Mouse (Mus musculus) embryonic facial prominence, embryonic 13.5 days (tissue): Measurements from ENCODE around the gene Aqp9. TPM values are rescaled to one million over a fixed set of nuclear protein-coding genes. Genes with fewer than 3 reads are reported as not detected.

ENCODE experiments used
- ATAC-seq: fragments of 200-750 bp; cut with Nextera tagmentation; 2 replicates; pipeline ENCODE4 v1.8.0; 2017; ENCODE audit warnings: low read depth; ENCODE audit not compliant: insufficient number of reproducible peaks, insufficient read depth, low FRiP score, low TSS enrichment
- H3K27ac ChIP-seq: fragments of 300-500 bp; sonication (generic); 2 replicates; pipeline ENCODE4 v1.5.1; 2015; ENCODE audit warnings: moderate library complexity, mild to moderate bottlenecking, inconsistent platforms
- H3K27me3 ChIP-seq: fragments of 300-500 bp; sonication (generic); 2 replicates; pipeline ENCODE4 v1.6.1; 2015; ENCODE audit warnings: mild to moderate bottlenecking, inconsistent platforms
- H3K36me3 ChIP-seq: fragments of 300-500 bp; sonication (generic); 2 replicates; pipeline ENCODE4 v1.6.1; 2015; ENCODE audit warnings: mild to moderate bottlenecking, inconsistent platforms
- H3K4me1 ChIP-seq: fragments of 300-500 bp; sonication (generic); 2 replicates; pipeline ENCODE4 v1.6.1; 2015; ENCODE audit warnings: inconsistent platforms
- H3K4me2 ChIP-seq: fragments of 300-500 bp; sonication (generic); 2 replicates; pipeline ENCODE4 v1.6.1; 2015; ENCODE audit warnings: moderate library complexity, mild to moderate bottlenecking, inconsistent platforms
- H3K4me3 ChIP-seq: fragments of 300-500 bp; sonication (generic); 2 replicates; pipeline ENCODE4 v1.5.1; 2015; ENCODE audit warnings: mild to moderate bottlenecking, inconsistent platforms
- H3K9ac ChIP-seq: fragments of 300-500 bp; sonication (generic); 2 replicates; pipeline ENCODE4 v1.6.1; 2015; ENCODE audit warnings: mild to moderate bottlenecking, inconsistent platforms
- H3K9me3 ChIP-seq: fragments of 300-500 bp; sonication (generic); 2 replicates; pipeline ENCODE4 v1.6.1; 2016; ENCODE audit warnings: inconsistent platforms
- WGBS: fragments of 180-500 bp; shearing (Covaris S2); methylation state at CpG from one replicate; pipeline ENCODE4 v1.1.7; 2015; ENCODE audit warnings: mixed read lengths; 5-methylcytosine and 5-hydroxymethylcytosine counted together
- polyA plus RNA-seq: library from polyadenylated mRNA; unstranded; fragments of >200 nt; fragmentation: Nextera tagmentation; extraction: Ambion mirVana; gene quantifications from 2 replicates; pipeline ENCODE4 v1.2.1, GENCODE M21; 2015

The Aqp9 gene
- polyA plus RNA-seq, 1 experiment from 2014 or later, result 0.66 TPM

DNA sequence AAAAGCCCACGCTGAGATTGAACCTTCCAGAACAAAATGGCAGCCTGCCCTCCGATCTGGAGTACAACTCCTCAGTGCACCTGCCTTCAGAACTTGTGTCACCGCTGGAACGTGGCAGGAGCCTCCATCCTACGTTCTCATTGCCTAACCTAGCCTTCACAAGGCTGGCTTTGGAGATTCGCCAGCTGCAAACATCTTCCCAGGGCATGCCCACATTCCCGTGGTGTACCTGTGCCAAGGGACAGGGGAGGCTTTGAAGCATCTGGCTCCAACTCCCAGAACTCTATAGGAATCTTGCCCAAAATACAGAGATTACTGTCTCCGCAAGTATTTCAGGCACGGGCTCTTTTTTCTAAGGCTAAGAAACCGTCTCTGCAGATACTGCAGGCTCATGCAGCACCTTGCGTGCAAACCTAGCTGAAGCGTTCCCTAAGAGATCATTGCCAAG lies 92.3 kb downstream of the Aqp9 start:
- H3K4me3 ChIP-seq, result no peak overlapping the region
- H3K9ac ChIP-seq, result no peak overlapping the region
- WGBS, result 83% methylated on average over 12 of the region's 12 CpGs
- no peaks in the 10 kb centered on the region for H3K36me3 ChIP-seq
- no peak overlapping the region for H3K4me2 ChIP-seq
- H3K27me3 ChIP-seq, result no peaks in the 10 kb centered on the region
- peaks cover 6% of the 10 kb centered on the region; the same call in 1 of the 2 replicates for H3K4me1 ChIP-seq
- no peak for ATAC-seq
- no peak overlapping the region for H3K27ac ChIP-seq
- H3K9me3 ChIP-seq, result no peaks in the 10 kb centered on the region

DNA sequence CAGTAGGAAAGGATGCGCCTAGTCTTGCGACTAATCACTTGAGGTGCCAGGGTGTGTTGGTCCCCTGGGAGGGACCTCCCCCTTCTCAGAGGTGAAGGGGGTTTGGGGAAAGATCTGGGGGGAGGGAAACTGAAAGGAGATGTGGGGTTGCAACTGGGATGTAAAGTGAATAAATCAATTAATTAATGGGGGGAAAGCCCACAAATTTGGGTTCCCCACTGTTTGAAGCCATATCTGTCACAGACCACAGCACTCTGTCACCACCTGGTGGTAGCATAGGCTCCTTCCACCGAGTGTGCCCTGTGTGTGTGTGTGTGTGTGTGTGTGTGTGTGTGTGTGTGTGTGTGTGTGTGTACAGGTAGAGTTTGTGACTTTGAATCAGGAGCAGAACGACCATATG lies 94.7 kb downstream of the Aqp9 start:
- H3K9ac ChIP-seq, result no peak overlapping the region
- no peak overlapping the region for H3K4me2 ChIP-seq
- 58% methylated on average over 4 of the region's 4 CpGs for WGBS
- H3K27me3 ChIP-seq, result no peaks in the 10 kb centered on the region
- H3K27ac ChIP-seq, result no peak overlapping the region
- H3K4me3 ChIP-seq, result no peak overlapping the region
- no peaks in the 10 kb centered on the region for H3K9me3 ChIP-seq
- no peaks in the 10 kb centered on the region for H3K36me3 ChIP-seq
- H3K4me1 ChIP-seq, result peaks cover 3% of the 10 kb centered on the region; the same call in 1 of the 2 replicates
- ATAC-seq, result no peak

DNA sequence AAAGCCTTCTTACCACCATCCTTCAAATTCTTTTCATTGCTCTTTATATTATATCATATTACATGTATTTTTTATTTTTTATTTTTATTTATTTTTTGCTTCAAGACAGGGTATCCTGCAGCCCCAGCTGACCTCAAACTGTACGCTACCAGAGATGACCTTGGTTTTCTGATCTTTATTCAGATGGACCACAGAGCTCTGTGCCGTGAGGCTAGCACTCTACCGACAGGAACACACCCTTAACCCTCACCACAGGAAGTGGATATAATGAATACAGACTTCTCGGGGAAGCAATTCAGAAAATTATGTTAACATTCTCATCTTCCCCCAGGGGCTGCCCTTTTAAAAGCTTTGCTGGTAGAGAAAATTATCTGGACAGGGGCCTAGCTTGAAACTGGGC lies 95.4 kb downstream of the Aqp9 start:
- WGBS, result 26% methylated on average over 4 of the region's 4 CpGs
- H3K4me3 ChIP-seq, result no peak overlapping the region
- no peak overlapping the region for H3K27ac ChIP-seq
- H3K27me3 ChIP-seq, result no peaks in the 10 kb centered on the region
- ATAC-seq, result no peak
- no peak overlapping the region for H3K9ac ChIP-seq
- H3K4me2 ChIP-seq, result no peak overlapping the region
- no peaks in the 10 kb centered on the region for H3K9me3 ChIP-seq
- no peaks in the 10 kb centered on the region for H3K36me3 ChIP-seq
- peaks cover 4% of the 10 kb centered on the region; the same call in 1 of the 2 replicates for H3K4me1 ChIP-seq

DNA sequence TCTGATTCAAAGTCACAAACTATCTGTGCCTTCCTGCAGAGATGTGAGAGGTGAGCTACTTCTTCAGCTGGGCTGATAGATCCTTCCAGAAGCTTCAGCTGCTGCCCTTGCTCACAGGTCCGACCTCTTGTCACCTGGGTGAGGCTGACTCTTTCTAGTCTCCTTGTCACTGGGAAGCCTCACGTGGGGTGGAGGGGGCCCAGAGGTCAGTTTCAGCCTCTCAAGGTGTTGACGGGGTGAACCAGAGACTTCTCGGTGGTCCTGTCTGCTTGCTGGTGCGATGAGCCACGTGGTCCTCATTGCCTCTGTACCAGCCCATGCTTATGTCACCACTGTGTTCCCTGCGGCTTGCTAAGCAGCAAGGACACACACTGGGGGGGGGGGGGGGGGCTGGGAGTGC lies 96.0 kb downstream of the Aqp9 start:
- H3K4me2 ChIP-seq, result no peak overlapping the region
- no peaks in the 10 kb centered on the region for H3K36me3 ChIP-seq
- no peak overlapping the region for H3K27ac ChIP-seq
- no peak for ATAC-seq
- H3K4me3 ChIP-seq, result no peak overlapping the region
- H3K9ac ChIP-seq, result no peak overlapping the region
- WGBS, result 67% methylated on average over 7 of the region's 7 CpGs
- peaks cover 4% of the 10 kb centered on the region; the same call in 1 of the 2 replicates for H3K4me1 ChIP-seq
- no peaks in the 10 kb centered on the region for H3K9me3 ChIP-seq
- H3K27me3 ChIP-seq, result no peaks in the 10 kb centered on the region

DNA sequence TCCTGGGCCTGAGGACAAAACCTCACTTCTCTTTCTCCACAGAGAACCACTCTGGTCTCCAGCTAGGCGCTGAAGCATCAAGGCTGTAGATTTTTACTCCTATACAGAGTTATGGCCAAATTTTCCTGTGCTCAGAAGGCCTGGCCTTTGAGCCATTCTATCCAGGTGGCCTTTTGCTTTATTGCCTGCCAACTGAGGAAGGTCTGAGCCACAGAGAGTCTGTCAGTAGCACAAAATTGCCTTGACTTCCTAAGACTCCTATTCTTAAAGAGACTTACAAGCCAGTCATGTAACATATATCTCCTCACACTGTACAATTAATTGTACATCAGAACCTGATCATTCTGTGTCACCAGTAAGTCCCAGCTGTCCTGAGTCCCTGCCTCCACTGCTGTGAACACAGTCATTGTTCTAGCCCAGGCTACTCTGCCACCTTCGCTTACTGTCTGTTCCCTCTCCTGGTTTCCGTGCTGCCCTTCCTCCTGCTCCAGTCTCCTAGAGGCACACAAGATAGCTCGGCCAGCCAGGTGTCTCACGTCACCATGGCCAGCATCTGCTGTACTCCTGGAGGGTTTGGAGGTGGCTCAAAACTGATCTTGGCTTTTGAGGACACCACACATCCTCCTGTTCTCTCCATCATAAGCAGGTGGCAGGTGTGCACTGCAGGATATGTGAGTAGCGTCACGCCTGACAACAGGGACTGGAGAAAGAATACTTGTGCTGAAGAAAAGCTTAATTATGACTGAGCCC lies 96.7 kb downstream of the Aqp9 start:
- Histone ChIP-seq H3K9me3 (no peaks in the 10 kb centered on the region), H3K36me3 (no peaks in the 10 kb centered on the region), H3K4me1 (peaks cover 4% of the 10 kb centered on the region; the same call in 1 of the 2 replicates), H3K9ac (no peak overlapping the region), H3K27me3 (no peaks in the 10 kb centered on the region), H3K4me3 (no peak overlapping the region), H3K27ac (no peak overlapping the region), H3K4me2 (no peak overlapping the region)
- ATAC-seq, result no peak
- WGBS, result 78% methylated on average over 7 of the region's 7 CpGs

DNA sequence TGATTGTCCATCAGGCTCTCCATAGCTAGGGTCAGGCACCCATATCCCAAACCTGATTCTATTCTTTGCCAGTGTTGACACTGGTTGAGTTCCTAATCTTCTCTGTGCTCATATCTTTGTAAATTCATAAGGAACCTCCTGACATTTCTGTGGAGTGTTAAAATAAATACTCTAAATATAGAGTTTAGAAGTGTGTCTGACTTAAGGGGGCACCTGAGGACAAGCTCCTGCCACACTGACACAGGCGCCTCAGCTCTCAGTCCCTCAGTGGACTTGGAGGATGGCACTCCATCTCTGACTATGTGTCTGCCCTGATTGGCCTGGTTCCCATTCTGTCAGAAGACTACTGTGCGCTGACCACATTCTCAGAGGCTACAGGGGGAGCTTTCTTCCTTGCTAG lies 97.9 kb downstream of the Aqp9 start:
- Histone ChIP-seq H3K4me2 (no peak overlapping the region), H3K9me3 (no peaks in the 10 kb centered on the region), H3K27me3 (no peaks in the 10 kb centered on the region), H3K27ac (no peak overlapping the region), H3K4me1 (peaks cover 7% of the 10 kb centered on the region; the same call in 1 of the 2 replicates), H3K36me3 (no peaks in the 10 kb centered on the region), H3K4me3 (no peak overlapping the region), H3K9ac (no peak overlapping the region)
- 88% methylated on average over 2 of the region's 2 CpGs for WGBS
- no peak for ATAC-seq

DNA sequence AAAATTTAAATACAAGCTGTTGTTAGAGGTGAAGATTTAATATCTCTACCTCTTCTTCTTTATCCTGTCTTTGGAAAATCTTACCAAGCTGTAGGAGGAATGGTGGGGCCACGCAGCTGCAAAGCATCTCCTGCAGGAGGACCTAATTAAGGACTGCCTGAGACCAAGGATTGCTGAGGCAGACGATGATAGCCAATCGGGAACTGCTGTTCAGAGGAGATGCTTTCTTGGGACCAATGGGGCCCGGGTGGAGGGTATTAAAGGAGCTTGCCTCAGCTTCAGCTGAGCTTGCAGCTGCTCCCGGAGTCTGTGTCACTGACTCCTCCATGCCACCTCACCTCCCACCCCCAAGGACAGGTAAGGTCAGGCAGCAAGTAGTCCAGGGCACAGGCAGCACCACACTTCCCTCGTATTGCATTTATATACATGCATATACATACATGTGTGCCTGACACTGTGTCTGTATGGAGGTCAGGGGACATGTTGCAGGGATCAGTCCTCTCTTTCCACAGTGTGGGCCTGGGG lies 99.6 kb downstream of the Aqp9 start:
- Histone ChIP-seq H3K4me1 (peaks cover 7% of the 10 kb centered on the region; the same call in 1 of the 2 replicates), H3K9me3 (no peaks in the 10 kb centered on the region), H3K9ac (no peak overlapping the region), H3K4me2 (no peak overlapping the region), H3K27ac (no peak overlapping the region), H3K36me3 (no peaks in the 10 kb centered on the region), H3K27me3 (no peaks in the 10 kb centered on the region), H3K4me3 (no peak overlapping the region)
- no peak for ATAC-seq
- 24% methylated on average over 6 of the region's 6 CpGs for WGBS

DNA sequence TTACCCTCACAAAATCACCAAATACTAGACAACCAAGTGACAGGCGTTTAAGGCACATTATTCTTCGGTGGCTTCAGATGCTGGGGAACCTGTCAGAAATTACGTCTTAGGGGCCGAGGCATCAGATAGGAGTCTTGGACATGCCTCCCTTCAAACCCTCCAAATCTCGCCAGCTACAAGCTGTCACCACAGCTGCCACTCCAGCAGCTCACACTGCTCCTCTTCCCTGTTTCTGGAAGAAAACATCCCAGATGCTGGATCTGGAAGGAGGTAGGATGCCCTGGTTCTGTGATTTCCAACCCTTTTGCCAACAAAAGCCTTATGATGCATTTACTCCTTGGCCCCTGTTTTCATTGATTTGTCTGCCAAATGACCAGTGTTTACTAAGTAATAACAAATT lies 101.3 kb downstream of the Aqp9 start:
- H3K9me3 ChIP-seq, result no peaks in the 10 kb centered on the region
- no peaks in the 10 kb centered on the region for H3K27me3 ChIP-seq
- ATAC-seq, result no peak
- no peak overlapping the region for H3K9ac ChIP-seq
- WGBS, result 90% methylated on average over 5 of the region's 5 CpGs
- H3K4me1 ChIP-seq, result peaks cover 7% of the 10 kb centered on the region; the same call in 1 of the 2 replicates
- no peak overlapping the region for H3K4me2 ChIP-seq
- no peak overlapping the region for H3K4me3 ChIP-seq
- H3K36me3 ChIP-seq, result no peaks in the 10 kb centered on the region
- no peak overlapping the region for H3K27ac ChIP-seq

DNA sequence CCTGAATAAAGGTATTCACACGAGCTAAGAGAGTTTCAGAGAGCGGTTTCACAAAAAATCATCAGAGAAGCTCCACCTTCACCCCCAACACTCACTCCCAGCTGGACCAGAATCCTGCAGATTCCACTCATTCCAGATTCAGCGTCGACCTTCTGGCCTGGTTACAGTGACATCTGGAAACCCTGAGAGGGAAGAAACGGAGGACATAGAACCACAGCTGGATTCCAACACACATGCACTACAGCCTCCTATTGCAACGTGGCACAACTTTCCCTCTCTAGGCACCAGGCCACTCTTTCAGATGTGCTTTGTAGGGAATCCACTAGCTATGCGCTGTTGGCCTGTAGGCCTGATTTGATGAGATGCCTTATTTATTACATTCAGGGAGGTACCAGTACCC lies 102.0 kb downstream of the Aqp9 start:
- no peak overlapping the region for H3K9ac ChIP-seq
- no peak for ATAC-seq
- H3K27me3 ChIP-seq, result no peaks in the 10 kb centered on the region
- no peak overlapping the region for H3K4me2 ChIP-seq
- no peaks in the 10 kb centered on the region for H3K9me3 ChIP-seq
- H3K4me1 ChIP-seq, result peaks cover 7% of the 10 kb centered on the region; the same call in 1 of the 2 replicates
- 55% methylated on average over 7 of the region's 7 CpGs for WGBS
- no peaks in the 10 kb centered on the region for H3K36me3 ChIP-seq
- no peak overlapping the region for H3K27ac ChIP-seq
- H3K4me3 ChIP-seq, result no peak overlapping the region

DNA sequence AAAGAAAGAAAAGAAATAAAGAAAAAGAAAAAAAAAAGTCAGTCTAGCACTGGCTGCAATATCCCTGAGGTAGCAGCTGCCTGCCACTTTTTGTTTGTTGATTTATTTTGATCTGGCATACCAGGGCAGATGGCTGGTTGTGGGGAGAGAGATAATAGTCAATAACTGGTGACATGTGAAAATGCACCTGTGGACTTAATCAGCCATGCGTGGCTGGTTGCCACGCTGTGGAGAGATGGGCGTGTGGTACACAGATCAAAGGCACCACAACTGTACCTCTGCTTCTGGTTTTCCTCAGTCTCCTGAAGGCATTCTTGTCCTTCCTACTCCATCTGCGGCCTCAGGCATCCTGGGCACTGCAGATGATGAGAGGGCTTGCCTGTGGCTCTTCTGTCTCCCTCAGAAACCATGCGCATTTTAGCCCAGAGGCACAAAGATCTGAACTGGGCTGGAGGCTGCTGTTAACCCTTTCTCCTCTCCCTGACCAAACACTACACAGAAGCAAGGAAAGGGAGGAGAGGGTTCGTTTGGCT lies 103.1 kb downstream of the Aqp9 start:
- Histone ChIP-seq H3K27me3 (no peaks in the 10 kb centered on the region), H3K27ac (no peak overlapping the region), H3K4me1 (peaks cover 7% of the 10 kb centered on the region; the same call in 1 of the 2 replicates), H3K9me3 (no peaks in the 10 kb centered on the region), H3K36me3 (no peaks in the 10 kb centered on the region), H3K4me2 (no peak overlapping the region), H3K4me3 (no peak overlapping the region), H3K9ac (no peak overlapping the region)
- no peak for ATAC-seq
- WGBS, result 48% methylated on average over 6 of the region's 6 CpGs

DNA sequence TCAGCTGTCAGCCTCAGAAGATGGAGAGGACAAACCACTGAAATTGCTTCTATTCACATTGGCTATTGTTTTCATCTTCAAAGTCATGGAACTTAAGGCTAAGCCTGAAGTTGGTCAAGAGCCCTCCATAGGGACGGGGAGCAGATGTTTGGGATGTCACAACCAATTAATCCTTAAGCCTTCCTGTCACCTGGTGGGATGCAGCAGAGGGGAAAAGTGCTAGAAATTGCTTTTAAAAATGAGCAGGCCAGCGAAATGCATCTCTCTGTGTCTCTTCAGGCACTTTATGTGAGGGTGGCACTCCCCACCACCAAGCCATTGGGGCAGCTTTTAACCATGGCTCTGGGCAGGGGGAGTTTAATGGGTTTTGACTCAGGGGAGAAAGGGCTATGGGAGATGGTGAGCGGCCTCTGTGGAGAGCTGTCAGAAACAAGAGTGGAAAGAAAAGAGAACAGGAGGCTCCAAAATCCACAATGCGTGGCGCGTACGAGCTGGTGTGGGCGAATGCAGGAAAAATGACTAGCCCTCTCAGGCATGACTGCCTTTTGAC lies 104.1 kb downstream of the Aqp9 start:
- H3K27ac ChIP-seq, result no peak overlapping the region
- H3K4me2 ChIP-seq, result no peak overlapping the region
- no peak overlapping the region for H3K9ac ChIP-seq
- H3K36me3 ChIP-seq, result no peaks in the 10 kb centered on the region
- peaks cover 7% of the 10 kb centered on the region; the same call in 1 of the 2 replicates for H3K4me1 ChIP-seq
- WGBS, result 78% methylated on average over 8 of the region's 8 CpGs
- H3K4me3 ChIP-seq, result no peak overlapping the region
- no peaks in the 10 kb centered on the region for H3K27me3 ChIP-seq
- H3K9me3 ChIP-seq, result no peaks in the 10 kb centered on the region
- no peak for ATAC-seq

DNA sequence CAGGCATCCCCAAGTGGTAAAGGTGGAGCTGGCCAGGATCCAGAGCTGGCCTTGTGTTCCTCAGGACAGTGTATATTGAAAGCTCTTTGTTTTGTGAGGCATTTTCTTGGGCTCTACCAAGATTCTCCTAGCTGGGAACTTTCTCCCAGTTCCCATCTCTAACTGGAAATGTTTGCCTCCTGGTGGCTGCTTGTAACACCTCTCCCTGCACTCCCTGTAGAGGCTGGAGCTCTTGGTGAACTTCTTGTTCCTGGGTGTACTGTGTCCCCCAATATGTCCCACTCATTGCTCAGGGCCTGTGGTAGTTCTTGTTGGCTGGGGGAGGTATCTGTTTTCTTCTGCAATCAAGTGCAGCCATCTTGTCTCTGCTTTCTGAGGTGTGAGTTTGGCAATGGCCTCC lies 104.9 kb downstream of the Aqp9 start:
- Histone ChIP-seq H3K9me3 (no peaks in the 10 kb centered on the region), H3K4me2 (no peak overlapping the region), H3K27me3 (no peaks in the 10 kb centered on the region), H3K4me1 (0 out of 2 replicates have a peak, but pooled peaks cover 3% of the 10 kb centered on the region), H3K27ac (no peak overlapping the region), H3K4me3 (no peak overlapping the region), H3K36me3 (no peaks in the 10 kb centered on the region), H3K9ac (no peak overlapping the region)
- ATAC-seq, result no peak
